Comparison of ENCODE assay signal across 9 mouse cellular contexts in genomic region chr7:38082971-38083370, GRCm38 (mm10).
"Had no signal": no experiment of that assay in that cellular context is flagged by ENCODE, and none has a peak within 500 bp of the region (broad histone marks: within the 10 kb centered on the region; RNA-seq: fewer than 3 reads in every experiment).

No protein-coding gene starts in this region.

- ATAC-seq: lung, postnatal 0 days; midbrain, embryonic 13.5 days; midbrain, embryonic 15.5 days had no signal

- DNase-seq: lung, postnatal 14 days; lung, postnatal 36 days; right cerebral cortex, postnatal 14 days; thymus, adult 2 months; thymus, postnatal 25 days; thymus, postnatal 4 days had no signal
